Mouse (Mus musculus) myocyte (in vitro differentiated cells): ENCODE measurements around the gene Sod1. TPM values are rescaled to one million over a fixed set of nuclear protein-coding genes. Genes with fewer than 3 reads are reported as not detected.
"Not testable (repeated sequence)": the region's sequence is repeated elsewhere in the genome, so short reads cannot be mapped to it uniquely, and the experiment has no call there.

Source experiments
- H3K27me3 ChIP-seq: one replicate; pipeline ENCODE4 v1.6.1; 2011; ENCODE audit not compliant: control insufficient read depth, insufficient read depth, insufficient read length
- H3K36me3 ChIP-seq: one replicate; pipeline ENCODE4 v1.6.1; 2011; ENCODE audit not compliant: control insufficient read depth, insufficient read depth
- H3K4me2 ChIP-seq: one replicate; pipeline ENCODE4 v1.6.1; 2011; ENCODE audit warnings: low read depth, control low read depth
- H3K4me3 ChIP-seq: one replicate; pipeline ENCODE4 v1.5.1; 2011; ENCODE audit warnings: mild to moderate bottlenecking, control low read depth, moderate library complexity
- H3K79me2 ChIP-seq: one replicate; pipeline ENCODE4 v1.6.1; 2011; ENCODE audit not compliant: control insufficient read depth, insufficient read depth
- H3ac ChIP-seq: one replicate; pipeline ENCODE4 v1.6.1; 2011; ENCODE audit not compliant: control insufficient read depth, insufficient read length
- CEBPB ChIP-seq: IDR thresholded peaks from 2 replicates; pipeline ENCODE4 v1.6.1; 2011; ENCODE audit warnings: mild to moderate bottlenecking, moderate library complexity; ENCODE audit not compliant: poor library complexity, insufficient read depth, severe bottlenecking
- E2F4 ChIP-seq: IDR thresholded peaks from one replicate; pipeline ENCODE4 v1.6.1; 2011; ENCODE audit warnings: mild to moderate bottlenecking, control low read depth, moderate library complexity; ENCODE audit not compliant: insufficient read depth
- MAX ChIP-seq: IDR thresholded peaks from one replicate; pipeline ENCODE4 v1.6.1; 2011; ENCODE audit warnings: low read depth, mild to moderate bottlenecking, control low read depth
- MYOD1 ChIP-seq, 3 experiments: IDR thresholded peaks; one replicate each; pipeline ENCODE4 v1.6.1; 2011; ENCODE audit warnings: control low read depth in 2 of 3, low read depth in 2 of 3, mild to moderate bottlenecking in 2 of 3, moderate library complexity in 1 of 3; ENCODE audit not compliant: insufficient read length in 2 of 3, control insufficient read depth in 1 of 3
- MYOG ChIP-seq, 3 experiments: IDR thresholded peaks; one replicate each; pipeline ENCODE4 v1.6.1; 2011; ENCODE audit warnings: control low read depth in 2 of 3, low read depth in 2 of 3, mild to moderate bottlenecking in 2 of 3; ENCODE audit not compliant: insufficient read length in 2 of 3, control insufficient read depth in 1 of 3, insufficient read depth in 1 of 3
- POLR2A ChIP-seq: IDR thresholded peaks from one replicate; pipeline ENCODE4 v1.6.1; 2011; ENCODE audit warnings: low read depth, mild to moderate bottlenecking, control low read depth, moderate library complexity; ENCODE audit not compliant: insufficient read length
- POLR2AphosphoS2 ChIP-seq: IDR thresholded peaks from one replicate; pipeline ENCODE4 v1.6.1; 2011; ENCODE audit warnings: low read depth, control low read depth; ENCODE audit not compliant: insufficient read length
- REST ChIP-seq: IDR thresholded peaks from one replicate; pipeline ENCODE4 v1.6.1; 2011; ENCODE audit warnings: mild to moderate bottlenecking, control low read depth, moderate library complexity; ENCODE audit not compliant: insufficient read depth, insufficient read length
- SRF ChIP-seq: IDR thresholded peaks from one replicate; pipeline ENCODE4 v1.6.1; 2011; ENCODE audit warnings: low read depth; ENCODE audit not compliant: control insufficient read depth, insufficient read length
- TCF12 ChIP-seq: IDR thresholded peaks from one replicate; pipeline ENCODE4 v1.6.1; 2011; ENCODE audit warnings: mild to moderate bottlenecking, control low read depth; ENCODE audit not compliant: poor library complexity, insufficient read depth, severe bottlenecking
- TCF3 ChIP-seq: IDR thresholded peaks from one replicate; pipeline ENCODE4 v1.6.1; 2011; ENCODE audit warnings: low read depth, control low read depth; ENCODE audit not compliant: insufficient read length
- USF1 ChIP-seq: IDR thresholded peaks from one replicate; pipeline ENCODE4 v1.6.1; 2011; ENCODE audit warnings: low read depth, mild to moderate bottlenecking, control low read depth, moderate library complexity
- polyA plus RNA-seq: library from polyadenylated mRNA; unstranded; fragments of >200 nt; fragmentation: generic; extraction: Trizol; gene quantifications from one replicate; pipeline ENCODE4 v1.2.1, GENCODE M21; 2012; ENCODE audit warnings: missing spikeins

Sod1 gene
- polyA plus RNA-seq, 1 experiment = 551 TPM

DNA sequence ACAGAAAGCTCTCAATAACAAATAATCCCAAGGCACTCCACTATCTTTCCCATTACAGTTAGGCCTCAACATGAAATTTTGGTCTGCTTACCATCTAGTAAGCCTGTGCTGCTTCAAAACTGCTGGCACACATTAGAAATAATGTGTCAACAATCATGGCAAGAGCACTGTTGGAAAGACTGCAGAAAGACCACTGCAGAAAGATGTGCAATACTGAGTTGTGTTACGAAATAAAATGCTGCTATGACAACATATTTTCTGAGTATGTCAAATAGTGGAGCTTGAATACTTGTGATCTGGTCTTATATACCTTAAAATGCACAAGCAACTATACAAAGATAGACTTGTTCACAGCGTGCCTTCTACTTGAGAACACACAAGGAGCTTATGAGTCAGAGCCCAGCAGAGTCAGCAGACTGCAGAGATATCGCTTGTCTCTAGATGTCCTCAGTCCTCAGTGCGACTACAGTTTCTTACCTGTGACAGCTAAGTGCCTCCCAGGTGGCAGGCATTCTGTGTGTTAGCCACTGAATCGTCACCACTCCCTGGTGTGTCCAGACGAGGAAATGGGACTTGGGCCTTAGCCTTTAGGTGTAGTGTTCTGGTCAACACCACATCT, 18.7 kb downstream of the Sod1 start:
- Histone ChIP-seq H3K79me2 (no peaks in the 10 kb centered on the region), H3K36me3 (peaks cover 44% of the 10 kb centered on the region), H3K4me3 (no peak overlapping the region), H3ac (no peak overlapping the region), H3K27me3 (no peaks in the 10 kb centered on the region), H3K4me2 (no peak overlapping the region)
- no peak for TF ChIP-seq SRF
- TF ChIP-seq TCF3 = no peak
- TF ChIP-seq E2F4 = no peak
- TF ChIP-seq MYOD1 (IDR thresholded peaks at IDR 0.05; ENCODE audit: control insufficient read depth in 1 of 3, insufficient read length in 2 of 3, low read depth in 2 of 3) = no peak
- no peak for TF ChIP-seq REST
- TF ChIP-seq MYOG (IDR thresholded peaks at IDR 0.05; ENCODE audit: control insufficient read depth in 1 of 3, insufficient read depth in 1 of 3, insufficient read length in 2 of 3, low read depth in 2 of 3) = no peak
- TF ChIP-seq MAX = no peak

DNA sequence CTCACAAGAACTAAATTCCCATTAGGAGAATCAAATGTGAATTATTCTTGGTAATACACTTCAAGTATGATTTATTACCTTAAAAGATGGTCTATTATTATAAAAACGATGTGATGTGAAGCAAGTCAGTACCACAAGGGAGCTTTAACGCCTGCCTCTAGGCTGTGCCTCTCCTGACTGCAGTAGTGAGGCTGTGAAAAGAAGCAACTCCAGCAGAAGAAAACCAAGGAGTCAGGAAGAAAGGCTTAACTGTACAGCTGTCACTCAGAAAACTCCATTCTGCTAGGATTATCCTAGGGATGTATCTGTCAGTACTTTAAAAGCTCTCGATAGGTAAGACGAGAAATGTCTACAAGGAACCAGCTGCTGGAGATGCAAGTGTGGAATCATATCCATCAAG, 21.3 kb downstream of the Sod1 start:
- no peak for TF ChIP-seq USF1
- TF ChIP-seq E2F4 = no peak
- no peak for TF ChIP-seq CEBPB
- TF ChIP-seq POLR2A = no peak
- TF ChIP-seq MYOG (IDR thresholded peaks at IDR 0.05; ENCODE audit: control insufficient read depth in 1 of 3, insufficient read depth in 1 of 3, insufficient read length in 2 of 3, low read depth in 2 of 3) = no peak
- TF ChIP-seq SRF = no peak
- TF ChIP-seq REST = no peak
- no peak for TF ChIP-seq MAX
- TF ChIP-seq TCF12 = no peak
- TF ChIP-seq MYOD1 (IDR thresholded peaks at IDR 0.05; ENCODE audit: control insufficient read depth in 1 of 3, insufficient read length in 2 of 3, low read depth in 2 of 3) = no peak
- TF ChIP-seq POLR2AphosphoS2 = no peak
- no peak for TF ChIP-seq TCF3
- H3K4me2 ChIP-seq = no peak overlapping the region
- H3K36me3 ChIP-seq = peaks cover 46% of the 10 kb centered on the region
- H3ac ChIP-seq = no peak overlapping the region
- no peaks in the 10 kb centered on the region for H3K79me2 ChIP-seq
- H3K27me3 ChIP-seq = no peaks in the 10 kb centered on the region
- no peak overlapping the region for H3K4me3 ChIP-seq

DNA sequence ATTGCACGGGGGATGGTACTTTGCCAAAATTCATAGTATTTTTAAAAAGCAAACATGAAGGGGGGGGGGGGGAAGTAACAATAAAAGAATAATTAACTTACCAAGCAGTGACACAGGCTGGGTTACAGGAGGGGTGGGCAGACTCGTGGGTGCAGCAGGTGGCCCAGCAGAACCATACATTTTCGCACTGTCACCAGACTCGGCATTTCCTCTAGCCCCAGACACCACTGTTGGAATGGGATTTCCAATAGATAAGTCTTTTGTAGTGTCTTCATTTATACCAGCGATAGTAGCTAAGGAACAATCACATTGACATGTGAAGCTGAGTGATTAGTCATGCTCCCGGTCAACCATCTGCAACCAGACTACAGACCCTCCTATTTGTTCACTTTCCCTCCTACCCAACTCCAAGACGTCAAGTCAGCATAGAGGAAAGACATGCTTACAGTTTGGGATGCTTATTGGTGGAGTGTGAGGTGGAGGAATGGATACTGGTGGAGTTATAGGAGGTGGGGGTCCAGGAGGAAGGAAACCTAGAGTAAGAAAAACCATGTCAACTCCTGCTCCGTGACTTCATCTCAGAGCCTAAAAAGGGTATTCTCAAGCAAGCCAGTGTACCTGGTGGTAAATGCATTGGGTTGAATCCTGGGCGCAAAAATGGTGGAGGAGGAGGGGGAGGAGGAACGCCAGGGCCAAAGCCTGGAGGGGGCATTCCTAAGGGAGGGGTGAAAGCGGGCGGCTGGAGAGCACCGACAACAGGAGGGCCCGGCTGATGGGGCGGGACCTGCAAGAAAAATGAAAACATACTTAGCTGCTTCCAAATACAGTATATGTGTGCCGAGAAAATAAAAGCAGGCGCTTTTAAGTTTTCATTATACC, 22.1 kb downstream of the Sod1 start:
- TF ChIP-seq POLR2A (no peak), E2F4 (no peak), REST (no peak), CEBPB (no peak), TCF12 (no peak), MYOG (IDR thresholded peaks at IDR 0.05; ENCODE audit: control insufficient read depth in 1 of 3, insufficient read depth in 1 of 3, insufficient read length in 2 of 3, low read depth in 2 of 3) (no peak), SRF (no peak), MYOD1 (IDR thresholded peaks at IDR 0.05; ENCODE audit: control insufficient read depth in 1 of 3, insufficient read length in 2 of 3, low read depth in 2 of 3) (no peak), USF1 (no peak), MAX (no peak), POLR2AphosphoS2 (no peak)
- Histone ChIP-seq H3K27me3 (no peaks in the 10 kb centered on the region), H3K79me2 (no peaks in the 10 kb centered on the region), H3ac (no peak overlapping the region), H3K4me2 (no peak overlapping the region), H3K4me3 (no peak overlapping the region), H3K36me3 (peaks cover 54% of the 10 kb centered on the region)

DNA sequence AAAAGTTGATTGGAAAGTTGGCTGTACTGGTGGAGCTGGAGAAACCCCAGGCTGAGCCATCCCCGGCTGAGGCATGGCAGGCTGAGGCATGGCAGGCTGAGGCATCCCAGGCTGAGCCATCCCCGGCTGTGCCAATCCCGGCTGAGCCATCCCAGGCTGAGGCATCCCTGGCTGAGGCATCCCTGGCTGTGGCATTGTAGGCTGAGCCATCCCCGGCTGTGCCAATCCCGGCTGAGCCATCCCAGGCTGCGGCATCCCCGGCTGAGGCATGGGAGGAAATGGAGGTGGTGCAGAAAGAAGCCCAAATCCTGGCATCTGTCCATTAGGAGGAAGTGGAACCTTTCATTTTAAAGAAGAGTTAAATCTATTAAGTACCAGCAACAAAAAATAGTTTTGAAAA, 29.5 kb downstream of the Sod1 start:
- Histone ChIP-seq H3ac (no peak overlapping the region), H3K79me2 (no peaks in the 10 kb centered on the region), H3K4me3 (no peak overlapping the region), H3K27me3 (no peaks in the 10 kb centered on the region), H3K36me3 (peaks cover 49% of the 10 kb centered on the region), H3K4me2 (no peak overlapping the region)
- no peak for TF ChIP-seq POLR2AphosphoS2
- no peak for TF ChIP-seq CEBPB
- TF ChIP-seq MAX = no peak
- no peak for TF ChIP-seq MYOG (IDR thresholded peaks at IDR 0.05; ENCODE audit: control insufficient read depth in 1 of 3, insufficient read depth in 1 of 3, insufficient read length in 2 of 3, low read depth in 2 of 3)
- no peak for TF ChIP-seq TCF12
- TF ChIP-seq REST = no peak
- no peak for TF ChIP-seq TCF3
- TF ChIP-seq SRF = no peak
- no peak for TF ChIP-seq USF1
- TF ChIP-seq POLR2A = no peak
- no peak for TF ChIP-seq E2F4
- TF ChIP-seq MYOD1 (IDR thresholded peaks at IDR 0.05; ENCODE audit: control insufficient read depth in 1 of 3, insufficient read length in 2 of 3, low read depth in 2 of 3) = no peak

DNA sequence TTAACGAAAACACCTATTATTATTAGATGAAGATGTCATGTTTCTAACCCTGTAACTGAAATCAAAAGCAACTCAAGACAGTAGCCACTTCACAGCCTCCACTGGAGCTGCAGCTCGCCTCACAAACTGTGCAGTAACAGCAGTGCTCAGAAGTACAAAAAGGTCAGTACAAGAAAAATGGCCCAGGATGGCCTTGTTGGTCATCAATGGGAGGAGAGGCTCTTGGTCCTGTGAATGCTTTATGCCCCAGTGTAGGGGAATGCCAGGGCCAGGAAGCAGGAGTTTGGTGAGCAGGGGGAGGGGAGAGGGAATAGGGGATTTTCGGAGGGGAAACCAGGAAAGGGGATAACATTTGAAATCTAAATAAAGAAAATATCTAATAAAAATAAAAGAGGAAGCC, 30.7 kb downstream of the Sod1 start:
- H3K4me3 ChIP-seq, H3K4me2 ChIP-seq, H3ac ChIP-seq, H3K79me2 ChIP-seq, H3K27me3 ChIP-seq: not testable (repeated sequence)
- H3K36me3 ChIP-seq = peaks cover 49% of the 10 kb centered on the region
